Mouse (Mus musculus): ENCODE measurements around the gene Cacna2d4. TPM values are rescaled to one million over a fixed set of nuclear protein-coding genes. Genes with fewer than 3 reads are reported as not detected.

The Cacna2d4 gene
- polyA plus RNA-seq, 1 experiment from 2014 or later: not detected

DNA sequence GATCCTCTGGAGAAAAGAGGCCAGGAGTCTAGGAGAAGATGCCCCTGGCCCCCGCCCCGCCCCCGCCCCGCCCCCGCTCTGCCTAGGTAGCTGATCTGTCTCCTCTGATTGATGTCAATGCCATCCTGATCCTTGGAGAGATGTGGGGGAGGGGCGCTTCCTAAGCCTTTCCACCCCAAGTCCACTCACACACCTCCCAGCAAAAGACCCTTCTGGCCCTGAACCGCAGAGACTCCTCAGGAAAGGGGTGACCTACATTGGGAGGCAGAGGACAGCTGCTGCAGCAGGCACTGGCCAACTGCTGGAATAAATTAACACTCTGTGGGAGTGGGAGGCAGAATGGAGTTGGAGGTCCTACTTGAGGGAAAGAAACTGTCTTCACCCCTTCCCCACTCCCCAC lies 90.2 kb downstream of the Cacna2d4 start:
- Histone ChIP-seq H3K36me3 (ENCODE audit: control insufficient read depth, insufficient read depth, low read length) (no peaks in the 10 kb centered on the region), H3K27me3 (ENCODE audit: control insufficient read depth, insufficient read depth, low read length) (peaks cover 37% of the 10 kb centered on the region), H3K4me2 (ENCODE audit: low read depth, low read length) (no peak overlapping the region), H3K9me3 (replicated peaks; ENCODE audit: control insufficient read depth, low read length) (no peaks in the 10 kb centered on the region), H3K4me1 (ENCODE audit: control insufficient read depth, insufficient read depth, low read length) (peaks cover 7% of the 10 kb centered on the region; the same call in 1 of the 2 replicates), H3K4me3 (replicated peaks; ENCODE audit: low read length) (no peak overlapping the region), H3K27ac (ENCODE audit: low read length) (no peak overlapping the region), H3K9ac (ENCODE audit: low read length) (no peak overlapping the region)
- no peak for ATAC-seq (ENCODE audit: insufficient read depth, low FRiP score)
- WGBS: 39% methylated on average over 6 of the region's 7 CpGs

DNA sequence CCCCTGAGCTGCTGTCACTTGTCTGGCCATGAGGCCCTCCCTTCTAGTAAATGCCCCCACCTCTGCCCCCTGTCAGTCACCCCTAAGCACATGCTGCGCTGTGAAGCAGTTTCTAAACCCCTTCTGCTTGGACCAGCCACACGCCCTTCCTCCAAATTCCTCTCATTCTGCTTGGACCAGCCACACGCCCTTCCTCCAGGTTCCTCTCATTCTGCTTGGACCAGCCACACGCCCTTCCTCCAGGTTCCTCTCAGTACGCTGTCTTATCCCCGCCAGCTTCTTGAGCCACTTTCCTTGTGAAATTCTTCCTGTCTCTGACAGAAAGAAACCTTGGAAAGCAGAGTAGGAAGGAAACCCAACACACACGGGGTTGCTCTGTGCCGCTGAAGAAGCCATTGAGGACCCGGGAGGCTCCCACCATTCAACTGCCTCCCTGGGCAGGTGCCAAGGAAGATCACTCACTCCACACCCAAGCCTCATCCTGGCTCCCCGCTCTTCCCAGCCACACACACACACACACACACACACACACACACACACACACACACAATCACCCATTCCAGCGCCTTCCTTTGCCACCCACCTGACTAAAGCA lies 92.3 kb downstream of the Cacna2d4 start:
- Histone ChIP-seq H3K9ac (ENCODE audit: low read length) (no peak overlapping the region), H3K4me1 (ENCODE audit: control insufficient read depth, insufficient read depth, low read length) (peaks cover 7% of the 10 kb centered on the region; the same call in 1 of the 2 replicates), H3K27ac (ENCODE audit: low read length) (no peak overlapping the region), H3K36me3 (ENCODE audit: control insufficient read depth, insufficient read depth, low read length) (no peaks in the 10 kb centered on the region), H3K27me3 (ENCODE audit: control insufficient read depth, insufficient read depth, low read length) (peaks cover 39% of the 10 kb centered on the region), H3K9me3 (replicated peaks; ENCODE audit: control insufficient read depth, low read length) (no peaks in the 10 kb centered on the region), H3K4me3 (replicated peaks; ENCODE audit: low read length) (no peak overlapping the region), H3K4me2 (ENCODE audit: low read depth, low read length) (no peak overlapping the region)
- 6% methylated on average over 11 of the region's 11 CpGs for WGBS
- no peak for ATAC-seq (ENCODE audit: insufficient read depth, low FRiP score)

DNA sequence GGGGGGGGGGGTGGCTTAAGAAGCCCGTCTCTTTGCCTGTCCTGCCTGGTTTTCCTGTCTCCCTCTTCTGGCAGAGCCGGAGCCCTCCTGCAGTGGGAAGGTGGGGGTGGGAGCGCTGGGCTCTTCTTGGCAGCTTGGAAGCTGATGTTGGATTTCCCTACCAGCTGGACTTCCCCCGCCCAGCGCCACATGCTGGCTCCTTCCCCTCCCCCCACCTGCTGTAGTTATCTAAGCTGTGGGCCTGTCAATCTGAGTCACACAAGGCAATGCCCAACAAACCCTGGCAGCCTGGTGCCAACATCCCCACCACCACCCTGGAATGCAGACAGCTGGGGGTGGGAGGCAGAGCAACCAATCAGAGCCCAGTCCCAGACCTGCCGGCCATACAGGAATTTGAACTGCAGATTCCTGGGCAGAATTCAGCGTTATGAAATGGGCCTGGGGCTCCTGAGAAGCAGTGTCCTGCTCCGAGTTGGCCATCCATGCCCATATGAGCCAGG lies 92.9 kb downstream of the Cacna2d4 start:
- Histone ChIP-seq H3K36me3 (ENCODE audit: control insufficient read depth, insufficient read depth, low read length) (no peaks in the 10 kb centered on the region), H3K27me3 (ENCODE audit: control insufficient read depth, insufficient read depth, low read length) (peaks cover 39% of the 10 kb centered on the region), H3K9me3 (replicated peaks; ENCODE audit: control insufficient read depth, low read length) (no peaks in the 10 kb centered on the region), H3K27ac (ENCODE audit: low read length) (no peak overlapping the region), H3K4me3 (replicated peaks; ENCODE audit: low read length) (no peak overlapping the region), H3K4me2 (ENCODE audit: low read depth, low read length) (no peak overlapping the region), H3K4me1 (ENCODE audit: control insufficient read depth, insufficient read depth, low read length) (peaks cover 7% of the 10 kb centered on the region; the same call in 1 of the 2 replicates), H3K9ac (ENCODE audit: low read length) (no peak overlapping the region)
- 1% methylated on average over 8 of the region's 8 CpGs for WGBS
- 0 out of 2 replicates have a peak, but pooled peaks have one; percentile 19 for ATAC-seq (ENCODE audit: insufficient read depth, low FRiP score)

DNA sequence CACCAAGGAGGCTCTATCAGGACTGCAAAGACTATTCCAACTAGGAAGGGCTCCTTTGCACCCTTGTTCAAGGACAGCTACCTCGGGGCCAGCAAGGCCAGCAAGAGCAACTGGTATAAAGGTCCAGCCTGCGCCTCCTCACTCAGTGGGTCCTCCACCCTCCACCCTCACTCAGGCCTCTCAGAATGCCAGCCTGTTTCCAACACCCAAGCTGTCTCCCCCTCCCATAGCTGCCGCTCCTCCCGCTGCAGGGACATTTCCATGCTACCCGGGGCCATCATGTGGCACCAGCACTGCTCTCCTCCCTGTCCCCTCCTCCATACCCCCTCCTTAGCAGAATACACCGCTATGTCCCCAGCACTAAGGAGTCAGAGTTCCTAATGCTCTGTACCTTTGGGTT lies 93.6 kb downstream of the Cacna2d4 start:
- peaks cover 7% of the 10 kb centered on the region; the same call in 1 of the 2 replicates for H3K4me1 ChIP-seq (ENCODE audit: control insufficient read depth, insufficient read depth, low read length)
- H3K9ac ChIP-seq (ENCODE audit: low read length): no peak overlapping the region
- H3K36me3 ChIP-seq (ENCODE audit: control insufficient read depth, insufficient read depth, low read length): no peaks in the 10 kb centered on the region
- no peak overlapping the region for H3K4me3 ChIP-seq (replicated peaks; ENCODE audit: low read length)
- H3K27ac ChIP-seq (ENCODE audit: low read length): no peak overlapping the region
- no peak overlapping the region for H3K4me2 ChIP-seq (ENCODE audit: low read depth, low read length)
- H3K27me3 ChIP-seq (ENCODE audit: control insufficient read depth, insufficient read depth, low read length): peaks cover 39% of the 10 kb centered on the region
- ATAC-seq (ENCODE audit: insufficient read depth, low FRiP score): no peak
- 17% methylated on average over 6 of the region's 6 CpGs for WGBS
- H3K9me3 ChIP-seq (replicated peaks; ENCODE audit: control insufficient read depth, low read length): no peaks in the 10 kb centered on the region

DNA sequence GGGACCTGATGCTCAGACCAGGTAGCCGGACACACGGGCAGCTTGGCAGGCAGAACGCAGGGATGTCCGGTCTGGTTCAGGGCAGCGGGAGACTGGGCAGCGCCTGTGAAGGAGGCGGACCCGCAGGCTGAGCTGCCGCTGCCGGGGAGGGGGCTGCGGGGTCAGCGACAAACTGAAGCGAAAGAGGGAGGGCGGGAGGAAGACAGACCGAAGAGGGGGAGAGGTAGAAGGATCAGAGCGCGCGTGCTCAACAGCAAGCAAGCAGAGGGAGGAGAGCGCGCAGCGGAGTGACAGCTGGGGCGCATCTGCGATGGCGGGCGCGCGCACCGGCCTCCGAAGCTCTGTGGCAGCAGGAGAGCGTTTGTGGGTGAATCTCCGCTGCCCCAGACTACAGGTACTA lies 94.2 kb downstream of the Cacna2d4 start, which contains the start of gene Lrtm2:
Gene Lrtm2, minus strand, starts transcription at position 261 of the 400 bp plus-strand sequence.
- H3K4me1 ChIP-seq (ENCODE audit: control insufficient read depth, insufficient read depth, low read length): peaks cover 7% of the 10 kb centered on the region; the same call in 1 of the 2 replicates

DNA sequence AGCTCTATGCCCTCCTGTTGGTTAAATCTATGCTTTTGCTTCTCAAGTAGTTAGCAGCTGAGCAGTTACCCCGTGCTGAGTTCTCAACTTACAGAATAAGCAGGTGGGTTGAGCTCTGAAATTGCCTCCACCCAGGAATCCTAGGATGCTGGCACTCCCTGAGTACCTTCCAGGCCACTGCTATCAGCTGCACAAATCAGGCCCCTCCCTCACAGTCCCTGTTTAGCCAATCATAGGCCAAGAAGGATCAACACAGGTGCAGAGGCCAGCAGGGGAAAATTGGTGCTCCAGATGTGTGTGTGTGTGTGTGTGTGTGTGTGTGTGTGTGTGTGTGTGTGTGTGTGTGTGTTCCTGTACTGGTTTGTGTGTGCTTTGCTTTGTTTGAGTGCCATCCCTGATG lies 95.8 kb downstream of the Cacna2d4 start:
- Histone ChIP-seq H3K36me3 (ENCODE audit: control insufficient read depth, insufficient read depth, low read length) (no peaks in the 10 kb centered on the region), H3K9ac (ENCODE audit: low read length) (no peak overlapping the region), H3K27me3 (ENCODE audit: control insufficient read depth, insufficient read depth, low read length) (peaks cover 38% of the 10 kb centered on the region), H3K9me3 (replicated peaks; ENCODE audit: control insufficient read depth, low read length) (no peaks in the 10 kb centered on the region), H3K4me2 (ENCODE audit: low read depth, low read length) (no peak overlapping the region), H3K27ac (ENCODE audit: low read length) (no peak overlapping the region), H3K4me3 (replicated peaks; ENCODE audit: low read length) (no peak overlapping the region), H3K4me1 (ENCODE audit: control insufficient read depth, insufficient read depth, low read length) (peaks cover 7% of the 10 kb centered on the region; the same call in 1 of the 2 replicates)
- 15% methylated on average over 1 of the region's 1 CpGs for WGBS
- no peak for ATAC-seq (ENCODE audit: insufficient read depth, low FRiP score)

More for the DNA sequence above, 94.2 kb downstream of the Cacna2d4 start, which contains the start of gene Lrtm2:
- Histone ChIP-seq H3K27me3 (ENCODE audit: control insufficient read depth, insufficient read depth, low read length) (peaks cover 39% of the 10 kb centered on the region), H3K9me3 (replicated peaks; ENCODE audit: control insufficient read depth, low read length) (no peaks in the 10 kb centered on the region), H3K36me3 (ENCODE audit: control insufficient read depth, insufficient read depth, low read length) (no peaks in the 10 kb centered on the region), H3K27ac (ENCODE audit: low read length) (no peak within 1 kb of the TSS), H3K4me2 (ENCODE audit: low read depth, low read length) (peak within 1 kb of the TSS; percentile 47), H3K4me3 (replicated peaks; ENCODE audit: low read length) (peak within 1 kb of the TSS; percentile 35), H3K9ac (ENCODE audit: low read length) (no peak within 1 kb of the TSS)
- no peak for ATAC-seq (ENCODE audit: insufficient read depth, low FRiP score)
- WGBS: under 1% methylated on average over 31 of the region's 31 CpGs

DNA sequence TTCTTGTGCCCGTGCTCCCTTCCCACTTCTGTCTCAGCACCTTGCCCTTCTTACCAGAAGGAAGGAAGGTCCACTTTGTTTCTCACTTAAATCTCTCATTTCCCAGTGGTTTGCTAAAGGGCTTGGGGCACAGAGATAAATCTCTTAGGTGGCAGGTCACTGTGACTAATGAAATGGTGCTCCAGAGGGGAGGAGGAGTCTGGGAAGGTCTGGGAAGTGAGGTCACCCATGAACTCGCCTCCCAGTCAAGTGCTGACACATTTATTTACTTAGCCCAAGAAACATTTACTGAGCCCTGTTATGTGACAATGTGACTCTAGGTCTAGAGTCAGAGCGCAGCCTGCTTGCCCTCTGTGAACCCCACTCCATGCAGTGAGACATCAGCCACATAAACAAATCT lies 96.9 kb downstream of the Cacna2d4 start:
- 3% methylated on average over 3 of the region's 3 CpGs for WGBS
- peak; percentile 72; the same call in 1 of the 2 replicates for ATAC-seq (ENCODE audit: insufficient read depth, low FRiP score)
- no peak overlapping the region for H3K4me2 ChIP-seq (ENCODE audit: low read depth, low read length)

DNA sequence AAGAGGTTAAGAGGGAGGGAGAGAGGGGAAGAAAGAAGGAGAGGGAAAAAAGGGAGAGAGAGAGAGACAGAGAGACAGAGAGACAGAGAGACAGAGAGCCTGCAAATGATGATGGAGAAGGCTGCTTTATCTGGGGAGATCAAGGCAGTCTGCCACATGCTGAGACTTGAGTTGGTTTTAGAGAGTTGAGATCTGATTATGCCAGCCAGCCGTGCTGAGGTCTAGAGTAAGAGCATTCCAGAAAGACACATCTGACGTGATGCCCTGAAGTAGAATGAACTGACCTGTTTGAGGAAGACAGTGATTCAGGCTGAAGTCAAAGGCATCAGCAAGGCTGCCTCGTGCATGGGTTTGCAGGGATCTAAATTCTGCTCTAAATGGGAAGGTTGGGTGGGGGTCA lies 97.5 kb downstream of the Cacna2d4 start:
- Histone ChIP-seq H3K4me3 (replicated peaks; ENCODE audit: low read length) (no peak overlapping the region), H3K4me2 (ENCODE audit: low read depth, low read length) (no peak overlapping the region), H3K36me3 (ENCODE audit: control insufficient read depth, insufficient read depth, low read length) (no peaks in the 10 kb centered on the region), H3K27me3 (ENCODE audit: control insufficient read depth, insufficient read depth, low read length) (peaks cover 28% of the 10 kb centered on the region), H3K27ac (ENCODE audit: low read length) (no peak overlapping the region), H3K4me1 (ENCODE audit: control insufficient read depth, insufficient read depth, low read length) (peaks cover 7% of the 10 kb centered on the region; the same call in 1 of the 2 replicates), H3K9me3 (replicated peaks; ENCODE audit: control insufficient read depth, low read length) (no peaks in the 10 kb centered on the region), H3K9ac (ENCODE audit: low read length) (no peak overlapping the region)
- 25% methylated on average over 3 of the region's 3 CpGs for WGBS
- no peak for ATAC-seq (ENCODE audit: insufficient read depth, low FRiP score)

More for the DNA sequence above, 96.9 kb downstream of the Cacna2d4 start:
- H3K4me1 ChIP-seq (ENCODE audit: control insufficient read depth, insufficient read depth, low read length): peaks cover 7% of the 10 kb centered on the region; the same call in 1 of the 2 replicates
- no peak overlapping the region for H3K9ac ChIP-seq (ENCODE audit: low read length)
- no peak overlapping the region for H3K27ac ChIP-seq (ENCODE audit: low read length)
- no peaks in the 10 kb centered on the region for H3K9me3 ChIP-seq (replicated peaks; ENCODE audit: control insufficient read depth, low read length)
- H3K27me3 ChIP-seq (ENCODE audit: control insufficient read depth, insufficient read depth, low read length): peaks cover 29% of the 10 kb centered on the region
- no peaks in the 10 kb centered on the region for H3K36me3 ChIP-seq (ENCODE audit: control insufficient read depth, insufficient read depth, low read length)
- H3K4me3 ChIP-seq (replicated peaks; ENCODE audit: low read length): no peak overlapping the region

DNA sequence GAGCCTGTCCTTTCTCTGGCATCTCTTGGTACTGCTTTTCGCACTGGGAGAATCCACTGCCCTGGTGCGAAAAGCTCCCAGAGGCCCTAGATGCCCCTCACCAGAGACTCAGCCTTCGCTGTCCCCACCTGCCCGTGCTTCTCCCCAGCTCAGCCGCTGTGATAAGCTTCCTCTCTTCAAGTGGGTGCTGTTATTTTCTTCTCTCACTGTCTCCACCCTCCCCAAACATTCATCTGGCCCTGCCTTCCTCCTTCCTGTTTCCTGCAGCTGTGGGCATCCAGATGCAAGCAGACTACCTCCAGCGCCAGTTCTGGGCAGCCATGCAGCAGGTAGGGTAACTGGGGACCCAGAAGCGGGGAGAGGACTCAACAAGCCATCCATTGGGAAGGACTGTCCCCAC lies 99.8 kb downstream of the Cacna2d4 start:
- Histone ChIP-seq H3K9me3 (replicated peaks; ENCODE audit: control insufficient read depth, low read length) (no peaks in the 10 kb centered on the region), H3K9ac (ENCODE audit: low read length) (no peak overlapping the region), H3K4me2 (ENCODE audit: low read depth, low read length) (no peak overlapping the region), H3K4me1 (ENCODE audit: control insufficient read depth, insufficient read depth, low read length) (no peaks in the 10 kb centered on the region), H3K27me3 (ENCODE audit: control insufficient read depth, insufficient read depth, low read length) (peaks cover 6% of the 10 kb centered on the region), H3K27ac (ENCODE audit: low read length) (no peak overlapping the region), H3K36me3 (ENCODE audit: control insufficient read depth, insufficient read depth, low read length) (no peaks in the 10 kb centered on the region), H3K4me3 (replicated peaks; ENCODE audit: low read length) (no peak overlapping the region)
- WGBS: 69% methylated on average over 7 of the region's 7 CpGs
- ATAC-seq (ENCODE audit: insufficient read depth, low FRiP score): no peak

Measured in stomach, embryonic 16.5 days (tissue).